Mouse (Mus musculus): ENCODE results near the gene Asb3. TPM values are rescaled to one million over a fixed set of nuclear protein-coding genes. Genes with fewer than 3 reads are reported as not detected.
"Not testable (repeated sequence)": the region's sequence is repeated elsewhere in the genome, so short reads cannot be mapped to it uniquely, and the experiment has no call there.

Gene Asb3
- polyA plus RNA-seq, 1 experiment from 2014 or later = 31.2 TPM

GRCm38 (mm10) chr11:30985877-30986624 is 100.8 kb downstream of the Asb3 start, which contains the start of gene Chac2:
Chac2 (minus strand) TSS chr11:30986350.
- H3K27ac ChIP-seq (replicated peaks; ENCODE audit: low read depth, low read length) = no peak within 1 kb of the TSS
- H3K9me3 ChIP-seq (ENCODE audit: control insufficient read depth, low read length) = no peaks in the 10 kb centered on the region
- DNase-seq (ENCODE audit: low spot score) = peak; percentile 82
- H3K4me3 ChIP-seq (ENCODE audit: low read depth, low read length) = peak within 1 kb of the TSS; percentile 53
- H3K4me2 ChIP-seq (ENCODE audit: low read depth, severe bottlenecking) = peak within 1 kb of the TSS; percentile 70
- no peaks in the 10 kb centered on the region for H3K4me1 ChIP-seq (ENCODE audit: control insufficient read depth, insufficient read depth, low read length)
- peak within 1 kb of the TSS; percentile 71 for H3K9ac ChIP-seq (ENCODE audit: low read length)
- H3K27me3 ChIP-seq (ENCODE audit: control insufficient read depth, insufficient read depth, low read length) = no peaks in the 10 kb centered on the region
- ATAC-seq (ENCODE audit: insufficient number of reproducible peaks, low FRiP score, low TSS enrichment, low read depth) = peak; percentile 98
- 1% methylated on average over 22 of the region's 22 CpGs for WGBS
- no peaks in the 10 kb centered on the region for H3K36me3 ChIP-seq (ENCODE audit: control insufficient read depth, insufficient read depth, low read length)

DNA sequence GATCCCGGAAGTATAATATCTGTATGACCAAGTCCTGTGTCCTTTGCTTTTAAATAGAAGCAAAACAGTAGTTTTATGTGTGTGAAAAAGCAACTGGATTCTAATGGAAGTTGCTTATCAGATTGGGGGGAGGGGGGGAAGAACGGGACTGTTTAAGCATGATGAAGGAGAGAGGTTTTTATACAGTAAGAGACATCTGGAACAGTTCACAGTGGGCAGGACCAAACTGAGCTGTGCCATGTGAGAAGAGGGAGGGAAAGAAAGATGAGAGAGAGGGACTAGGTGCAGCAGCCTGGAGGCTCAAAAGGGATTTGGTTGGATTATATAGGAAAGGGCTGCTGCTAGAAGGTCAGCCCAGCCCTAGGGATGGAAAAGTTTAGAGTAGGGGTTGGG is 101.4 kb downstream of the Asb3 start:
- H3K4me2 ChIP-seq (ENCODE audit: low read depth, severe bottlenecking) = peak overlapping the region; percentile 70
- DNase-seq (ENCODE audit: low spot score) (peak; percentile 26), ATAC-seq (ENCODE audit: insufficient number of reproducible peaks, low FRiP score, low TSS enrichment, low read depth) (peak; percentile 76)
- 6% methylated on average over 2 of the region's 2 CpGs for WGBS
- peak overlapping the region; percentile 53 for H3K4me3 ChIP-seq (ENCODE audit: low read depth, low read length)
- no peaks in the 10 kb centered on the region for H3K36me3 ChIP-seq (ENCODE audit: control insufficient read depth, insufficient read depth, low read length)
- no peaks in the 10 kb centered on the region for H3K9me3 ChIP-seq (ENCODE audit: control insufficient read depth, low read length)
- H3K27ac ChIP-seq (replicated peaks; ENCODE audit: low read depth, low read length) = no peak overlapping the region
- no peaks in the 10 kb centered on the region for H3K27me3 ChIP-seq (ENCODE audit: control insufficient read depth, insufficient read depth, low read length)
- no peak overlapping the region; the same call in 1 of the 2 replicates for H3K9ac ChIP-seq (ENCODE audit: low read length)
- H3K4me1 ChIP-seq (ENCODE audit: control insufficient read depth, insufficient read depth, low read length) = no peaks in the 10 kb centered on the region

- no peak overlapping the region for H3K27ac ChIP-seq (replicated peaks; ENCODE audit: low read depth, low read length)
- H3K4me3 ChIP-seq (ENCODE audit: low read depth, low read length) = no peak overlapping the region
- 91% methylated on average over 3 of the region's 3 CpGs for WGBS
- H3K4me1 ChIP-seq (ENCODE audit: control insufficient read depth, insufficient read depth, low read length) = no peaks in the 10 kb centered on the region
- H3K4me2 ChIP-seq (ENCODE audit: low read depth, severe bottlenecking) = no peak overlapping the region
- H3K9ac ChIP-seq (ENCODE audit: low read length) = no peak overlapping the region
- ATAC-seq (ENCODE audit: insufficient number of reproducible peaks, low FRiP score, low TSS enrichment, low read depth) (no peak), DNase-seq (ENCODE audit: low spot score) (no peak)
- H3K27me3 ChIP-seq (ENCODE audit: control insufficient read depth, insufficient read depth, low read length) = no peaks in the 10 kb centered on the region
- no peaks in the 10 kb centered on the region for H3K9me3 ChIP-seq (ENCODE audit: control insufficient read depth, low read length)
- no peaks in the 10 kb centered on the region for H3K36me3 ChIP-seq (ENCODE audit: control insufficient read depth, insufficient read depth, low read length)
These were observed 111.5 kb downstream of the Asb3 start for GRCm38 (mm10) chr11:30996670-30997069.

- 88% methylated on average over 5 of the region's 5 CpGs for WGBS
- no peaks in the 10 kb centered on the region for H3K36me3 ChIP-seq (ENCODE audit: control insufficient read depth, insufficient read depth, low read length)
- no peak overlapping the region for H3K27ac ChIP-seq (replicated peaks; ENCODE audit: low read depth, low read length)
- H3K9ac ChIP-seq (ENCODE audit: low read length) = no peak overlapping the region
- H3K4me3 ChIP-seq (ENCODE audit: low read depth, low read length) = no peak overlapping the region
- no peak for ATAC-seq (ENCODE audit: insufficient number of reproducible peaks, low FRiP score, low TSS enrichment, low read depth)
- no peaks in the 10 kb centered on the region for H3K4me1 ChIP-seq (ENCODE audit: control insufficient read depth, insufficient read depth, low read length)
- no peak for DNase-seq (ENCODE audit: low spot score)
- no peaks in the 10 kb centered on the region for H3K27me3 ChIP-seq (ENCODE audit: control insufficient read depth, insufficient read depth, low read length)
- H3K9me3 ChIP-seq (ENCODE audit: control insufficient read depth, low read length) = no peaks in the 10 kb centered on the region
- no peak overlapping the region for H3K4me2 ChIP-seq (ENCODE audit: low read depth, severe bottlenecking)
These were observed 113.0 kb downstream of the Asb3 start for GRCm38 (mm10) chr11:30998199-30998598.

GRCm38 (mm10) chr11:30998704-30999103 is 113.5 kb downstream of the Asb3 start:
- Histone ChIP-seq H3K27ac (replicated peaks; ENCODE audit: low read depth, low read length) (no peak overlapping the region), H3K4me2 (ENCODE audit: low read depth, severe bottlenecking) (no peak overlapping the region), H3K27me3 (ENCODE audit: control insufficient read depth, insufficient read depth, low read length) (no peaks in the 10 kb centered on the region), H3K4me1 (ENCODE audit: control insufficient read depth, insufficient read depth, low read length) (no peaks in the 10 kb centered on the region), H3K9me3 (ENCODE audit: control insufficient read depth, low read length) (no peaks in the 10 kb centered on the region), H3K9ac (ENCODE audit: low read length) (no peak overlapping the region), H3K36me3 (ENCODE audit: control insufficient read depth, insufficient read depth, low read length) (no peaks in the 10 kb centered on the region), H3K4me3 (ENCODE audit: low read depth, low read length) (no peak overlapping the region)
- ATAC-seq (ENCODE audit: insufficient number of reproducible peaks, low FRiP score, low TSS enrichment, low read depth) (no peak), DNase-seq (ENCODE audit: low spot score) (no peak)
- 87% methylated on average over 2 of the region's 2 CpGs for WGBS

- DNase-seq (ENCODE audit: low spot score) (no peak), ATAC-seq (ENCODE audit: insufficient number of reproducible peaks, low FRiP score, low TSS enrichment, low read depth) (no peak)
- Histone ChIP-seq H3K36me3 (ENCODE audit: control insufficient read depth, insufficient read depth, low read length) (no peaks in the 10 kb centered on the region), H3K9me3 (ENCODE audit: control insufficient read depth, low read length) (no peaks in the 10 kb centered on the region), H3K9ac (ENCODE audit: low read length) (no peak overlapping the region), H3K4me2 (ENCODE audit: low read depth, severe bottlenecking) (no peak overlapping the region), H3K27ac (replicated peaks; ENCODE audit: low read depth, low read length) (no peak overlapping the region), H3K27me3 (ENCODE audit: control insufficient read depth, insufficient read depth, low read length) (no peaks in the 10 kb centered on the region), H3K4me1 (ENCODE audit: control insufficient read depth, insufficient read depth, low read length) (no peaks in the 10 kb centered on the region), H3K4me3 (ENCODE audit: low read depth, low read length) (no peak overlapping the region)
- WGBS = 91% methylated on average over 2 of the region's 2 CpGs
These were observed 114.8 kb downstream of the Asb3 start for GRCm38 (mm10) chr11:31000028-31000427.

DNA sequence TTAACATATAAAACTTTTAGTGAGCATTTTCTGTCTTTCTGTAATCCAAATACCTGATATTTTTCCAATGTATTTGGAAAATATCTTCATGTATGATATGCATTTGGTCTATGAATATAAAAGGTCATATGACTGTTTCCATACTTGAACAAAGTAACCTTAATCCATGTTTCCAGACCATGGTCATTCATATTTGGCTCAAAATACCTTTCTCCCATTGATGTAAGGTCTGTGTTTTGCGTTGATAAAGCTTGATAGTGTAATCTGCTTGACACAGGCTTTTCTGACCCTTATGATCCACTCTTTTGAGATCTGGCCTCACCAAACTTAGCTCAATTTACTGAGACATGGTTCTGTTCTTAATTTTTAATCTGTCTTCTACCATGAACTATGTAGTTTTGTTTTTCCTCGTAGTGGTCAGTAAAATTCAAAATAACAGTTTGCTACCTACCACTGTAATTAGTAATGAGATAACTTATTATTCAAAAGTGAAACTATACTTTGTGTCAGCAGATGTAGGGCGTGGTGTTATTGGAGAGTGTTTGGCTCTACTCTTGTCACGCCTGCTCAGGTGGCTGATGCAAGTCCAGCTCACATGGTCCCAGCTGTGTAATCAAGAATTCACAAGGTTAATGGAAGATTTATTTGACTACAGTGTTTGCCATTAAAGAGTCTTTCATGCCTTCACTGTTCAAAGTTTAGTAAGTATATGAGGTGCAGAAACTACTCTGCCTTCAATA is 116.1 kb downstream of the Asb3 start:
- no peak overlapping the region for H3K4me3 ChIP-seq (ENCODE audit: low read depth, low read length)
- H3K36me3 ChIP-seq (ENCODE audit: control insufficient read depth, insufficient read depth, low read length) = no peaks in the 10 kb centered on the region
- DNase-seq (ENCODE audit: low spot score) = no peak
- no peak overlapping the region for H3K4me2 ChIP-seq (ENCODE audit: low read depth, severe bottlenecking)
- no peak for ATAC-seq (ENCODE audit: insufficient number of reproducible peaks, low FRiP score, low TSS enrichment, low read depth)
- H3K27me3 ChIP-seq (ENCODE audit: control insufficient read depth, insufficient read depth, low read length) = no peaks in the 10 kb centered on the region
- 88% methylated on average over 4 of the region's 4 CpGs for WGBS
- no peaks in the 10 kb centered on the region for H3K9me3 ChIP-seq (ENCODE audit: control insufficient read depth, low read length)
- H3K9ac ChIP-seq (ENCODE audit: low read length) = no peak overlapping the region
- H3K4me1 ChIP-seq (ENCODE audit: control insufficient read depth, insufficient read depth, low read length) = no peaks in the 10 kb centered on the region
- no peak overlapping the region for H3K27ac ChIP-seq (replicated peaks; ENCODE audit: low read depth, low read length)

GRCm38 (mm10) chr11:31009668-31010067 is 124.5 kb downstream of the Asb3 start:
- not testable (repeated sequence) for H3K4me3 ChIP-seq (ENCODE audit: low read depth, low read length); ATAC-seq (ENCODE audit: insufficient number of reproducible peaks, low FRiP score, low TSS enrichment, low read depth); H3K4me1 ChIP-seq (ENCODE audit: control insufficient read depth, insufficient read depth, low read length); H3K36me3 ChIP-seq (ENCODE audit: control insufficient read depth, insufficient read depth, low read length); H3K27ac ChIP-seq (replicated peaks; ENCODE audit: low read depth, low read length); DNase-seq (ENCODE audit: low spot score); H3K9me3 ChIP-seq (ENCODE audit: control insufficient read depth, low read length); H3K4me2 ChIP-seq (ENCODE audit: low read depth, severe bottlenecking); H3K9ac ChIP-seq (ENCODE audit: low read length); H3K27me3 ChIP-seq (ENCODE audit: control insufficient read depth, insufficient read depth, low read length)
- 78% methylated on average over 1 of the region's 1 CpGs for WGBS

All from limb, embryonic 11.5 days (tissue).